Mouse (Mus musculus) duodenum, adult 2 months (tissue): ENCODE measurements around the gene Lipe. TPM values are rescaled to one million over a fixed set of nuclear protein-coding genes. Genes with fewer than 3 reads are reported as not detected.

Source experiments
- polyA plus RNA-seq: library from polyadenylated mRNA; depleted of rRNA; stranded (reverse); fragments of >200 nt; gene quantifications from 2 replicates; pipeline ENCODE4 v1.2.3, GENCODE M21; 2012; ENCODE audit warnings: low replicate concordance; rRNA removed

The Lipe gene
- polyA plus RNA-seq = 65.3 and 226 TPM in 2 replicates

GRCm38 (mm10) chr7:25398610-25399009 is at the start of gene Lipe:
Gene Lipe (minus strand): TSS chr7:25398710.

DNA sequence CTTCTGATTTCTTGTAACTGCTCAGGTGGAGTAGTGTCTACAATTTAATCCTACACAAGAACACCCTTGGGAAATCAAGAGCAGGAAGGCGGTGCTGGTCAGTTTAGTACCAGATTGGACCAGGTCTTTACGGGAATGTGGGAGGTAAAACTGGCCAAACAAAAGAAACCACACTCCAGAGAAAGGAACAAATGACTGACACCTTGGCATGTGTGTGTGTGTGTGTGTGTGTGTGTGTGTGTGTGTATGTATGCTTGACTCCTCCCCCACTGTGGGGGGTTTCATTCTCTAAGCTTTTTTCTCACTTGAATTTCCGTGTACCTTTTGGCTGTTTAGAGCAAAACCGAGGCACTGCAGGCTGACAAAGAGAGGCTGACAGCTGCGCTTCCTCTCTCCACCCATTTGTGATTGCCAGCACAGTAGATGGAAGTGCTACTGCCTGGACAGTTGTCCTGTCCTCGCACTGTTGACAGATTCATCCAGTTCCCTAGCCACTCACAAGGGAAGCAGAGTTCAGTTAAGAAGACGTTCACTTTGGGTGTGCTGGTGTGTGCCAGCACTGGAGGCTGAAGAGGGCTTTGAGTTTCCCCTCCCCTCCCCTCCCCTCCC is 14.4 kb upstream of the Lipe start, which contains the start of gene Cxcl17:
TSS of gene Cxcl17 (minus strand) at position 54 of the 609 bp plus-strand sequence.

GRCm38 (mm10) chr7:25369058-25369749 is 29.3 kb downstream of the Lipe start, which contains the start of gene Cnfn:
Gene Cnfn (minus strand): TSS chr7:25369724.

Other genes starting within 250 kb of the Lipe start
- 1.8 and 3.3 TPM in 2 replicates for gene Pou2f2, start 219.0 kb downstream of the Lipe start, polyA plus RNA-seq
- gene Dedd2, start 178.1 kb downstream of the Lipe start, polyA plus RNA-seq = 45.9 and 104 TPM in 2 replicates
- gene Zfp526, start 177.3 kb downstream of the Lipe start, polyA plus RNA-seq = 6.1 and 7.0 TPM in 2 replicates
- 141 and 179 TPM in 2 replicates for gene Gsk3a, start 160.9 kb downstream of the Lipe start, polyA plus RNA-seq
- gene Erf, start 147.9 kb downstream of the Lipe start, polyA plus RNA-seq = 40.7 and 44.2 TPM in 2 replicates
- 54.5 and 62.2 TPM in 2 replicates for gene Cic, start 131.0 kb downstream of the Lipe start, polyA plus RNA-seq
- 86.5 and 148 TPM in 2 replicates for gene Pafah1b3, start 100.7 kb downstream of the Lipe start, polyA plus RNA-seq
- gene Prr19, start 97.3 kb downstream of the Lipe start, polyA plus RNA-seq = 0.07 TPM in 1 of 2 replicates, not detected in the other
- 0.64 and 1.5 TPM in 2 replicates for gene Tmem145, start 92.6 kb downstream of the Lipe start, polyA plus RNA-seq
- 21.0 and 22.1 TPM in 2 replicates for gene Megf8, start 81.5 kb downstream of the Lipe start, polyA plus RNA-seq
- gene Cnfn, start 29.0 kb downstream of the Lipe start, polyA plus RNA-seq = 1.1 TPM in 1 of 2 replicates, not detected in the other
- 1.9 TPM in 1 of 2 replicates, not detected in the other for gene Cxcl17, start 14.2 kb upstream of the Lipe start, polyA plus RNA-seq
- 97.6 and 182 TPM in 2 replicates for gene Ceacam1, start 78.9 kb upstream of the Lipe start, polyA plus RNA-seq
- 0.36 and 0.39 TPM in 2 replicates for gene Ceacam2, start 141.1 kb upstream of the Lipe start, polyA plus RNA-seq
- gene Erich4, start 217.2 kb upstream of the Lipe start, polyA plus RNA-seq = 16.9 and 32.4 TPM in 2 replicates
- gene Dmac2, start 220.7 kb upstream of the Lipe start, polyA plus RNA-seq = 100 and 111 TPM in 2 replicates
- 7.3 and 9.2 TPM in 2 replicates for gene B3gnt8, start 227.9 kb upstream of the Lipe start, polyA plus RNA-seq